Mouse (Mus musculus): ENCODE measurements around the gene Cnr1.

GRCm38 (mm10) chr4:33923761-33924233 lies 596 bp upstream of the Cnr1 start:
- TF ChIP-seq CTCF (IDR thresholded peaks at IDR 0.05; ENCODE audit: low read depth, low read length) (no peak), POLR2A (IDR thresholded peaks at IDR 0.05; ENCODE audit: extremely low read depth, insufficient read depth, low read length) (no peak)

Data from liver, adult 2 months (tissue).